Mouse (Mus musculus) testis, adult 2 months (tissue): Measurements from ENCODE around the gene Sdhc.
A peak's percentile ranks its signal among the peaks of the same experiment; 100 is the strongest.

Experiments
- CTCF ChIP-seq: fragments of 200-500 bp; IDR thresholded peaks from 2 replicates; pipeline ENCODE4 v1.5.1; 2012; ENCODE audit warnings: low read depth, mild to moderate bottlenecking, inconsistent platforms, low read length, moderate library complexity; ENCODE audit not compliant: control insufficient read depth, insufficient read depth, insufficient replicate concordance
- POLR2A ChIP-seq: fragments of 200-500 bp; IDR thresholded peaks from 2 replicates; pipeline ENCODE4 v1.6.1; 2012; ENCODE audit warnings: low read depth, mild to moderate bottlenecking, inconsistent platforms, low read length, moderate library complexity; ENCODE audit not compliant: control insufficient read depth

- TF ChIP-seq POLR2A (0 out of 2 replicates have a peak, but pooled peaks have one; percentile 10), CTCF (no peak)
Observed at GRCm38 (mm10) chr1:171110659-171111019, 39.8 kb downstream of the Sdhc start.
